11 mouse cellular contexts compared by ENCODE assay signal in genomic region chr11:96313806-96314428, GRCm38 (mm10). TPM values are rescaled to one million over a fixed set of nuclear protein-coding genes. Genes with fewer than 3 reads are reported as not detected.
DNase-seq lines count a peak whose midpoint lies in the region; ATAC-seq and TF ChIP-seq lines count a peak whose summit lies in the region.
"Had no signal": no experiment of that assay in that cellular context is flagged by ENCODE, and none has a peak within 500 bp of the region (broad histone marks: within the 10 kb centered on the region; RNA-seq: fewer than 3 reads in every experiment).

No protein-coding gene starts in this region.

- no peaks in the 10 kb centered on the region for H3K9me3 ChIP-seq in kidney, embryonic 14.5 days (ENCODE audit: control insufficient read depth, low read length)
- no peaks in the 10 kb centered on the region for H3K9me3 ChIP-seq in hindbrain, embryonic 13.5 days
- H3K9me3 ChIP-seq in intestine, postnatal 0 days (ENCODE audit: control insufficient read depth) = no peaks in the 10 kb centered on the region
- no peaks in the 10 kb centered on the region for H3K9me3 ChIP-seq in neural tube, embryonic 15.5 days (replicated peaks)
- H3K9me3 ChIP-seq: embryonic facial prominence, embryonic 12.5 days; G1E had no signal

- 7% methylated on average over 12 of the region's 12 CpGs for WGBS in kidney, embryonic 14.5 days
- WGBS in hindbrain, embryonic 13.5 days = 3% methylated on average over 12 of the region's 12 CpGs
- WGBS in intestine, postnatal 0 days = 36% methylated on average over 12 of the region's 12 CpGs
- 3% methylated on average over 12 of the region's 12 CpGs for WGBS in neural tube, embryonic 15.5 days

- no peaks in the 10 kb centered on the region for H3K27me3 ChIP-seq in kidney, embryonic 14.5 days (ENCODE audit: control insufficient read depth, insufficient read depth, low read length)
- H3K27me3 ChIP-seq in hindbrain, embryonic 13.5 days = peaks cover 90% of the 10 kb centered on the region
- peaks cover 65% of the 10 kb centered on the region; the same call in 1 of the 2 replicates for H3K27me3 ChIP-seq in intestine, postnatal 0 days (replicated peaks; ENCODE audit: control insufficient read depth, insufficient read depth, low read length)
- H3K27me3 ChIP-seq in neural tube, embryonic 15.5 days (replicated peaks) = no peaks in the 10 kb centered on the region

- no peak for ATAC-seq in kidney, embryonic 14.5 days (ENCODE audit: low FRiP score, low TSS enrichment)
- ATAC-seq in hindbrain, embryonic 13.5 days (ENCODE audit: low FRiP score) = no peak
- ATAC-seq in intestine, postnatal 0 days = no peak
- ATAC-seq in neural tube, embryonic 15.5 days (ENCODE audit: low FRiP score) = no peak
- ATAC-seq in cerebellum, adult (ENCODE audit: insufficient number of reproducible peaks, low FRiP score, low TSS enrichment) = no peak

- peaks cover 44% of the 10 kb centered on the region for H3K4me1 ChIP-seq in kidney, embryonic 14.5 days (ENCODE audit: control insufficient read depth, insufficient read depth, low read length)
- peaks cover 25% of the 10 kb centered on the region for H3K4me1 ChIP-seq in hindbrain, embryonic 13.5 days (replicated peaks)
- H3K4me1 ChIP-seq in intestine, postnatal 0 days (replicated peaks; ENCODE audit: control insufficient read depth, insufficient read depth, low read length) = no peaks in the 10 kb centered on the region
- peaks cover 92% of the 10 kb centered on the region for H3K4me1 ChIP-seq in neural tube, embryonic 15.5 days

- TF ChIP-seq CTCF in intestine, postnatal 0 days (IDR thresholded peaks at IDR 0.05; ENCODE audit: low read depth) = no peak

- no peaks in the 10 kb centered on the region; the same call in 1 of the 2 replicates for H3K36me3 ChIP-seq in kidney, embryonic 14.5 days (ENCODE audit: control insufficient read depth, insufficient read depth, low read length)
- no peaks in the 10 kb centered on the region for H3K36me3 ChIP-seq in hindbrain, embryonic 13.5 days
- no peaks in the 10 kb centered on the region for H3K36me3 ChIP-seq in intestine, postnatal 0 days (ENCODE audit: control insufficient read depth, insufficient read depth)
- no peaks in the 10 kb centered on the region for H3K36me3 ChIP-seq in neural tube, embryonic 15.5 days
- H3K36me3 ChIP-seq: embryonic facial prominence, embryonic 12.5 days; G1E had no signal

- H3K4me2 ChIP-seq in kidney, embryonic 14.5 days (replicated peaks; ENCODE audit: low read depth, low read length) = peak overlapping the region; percentile 95
- H3K4me2 ChIP-seq in hindbrain, embryonic 13.5 days = peak overlapping the region; percentile 83
- peak overlapping the region; percentile 83 for H3K4me2 ChIP-seq in intestine, postnatal 0 days (replicated peaks; ENCODE audit: low read depth)
- peak overlapping the region; percentile 87 for H3K4me2 ChIP-seq in neural tube, embryonic 15.5 days
- H3K4me2 ChIP-seq: embryonic facial prominence, embryonic 12.5 days had no signal

- peak overlapping the region; percentile 100 for H3K27ac ChIP-seq in kidney, embryonic 14.5 days (ENCODE audit: low read depth, low read length)
- peak overlapping the region; percentile 100 for H3K27ac ChIP-seq in hindbrain, embryonic 13.5 days
- peak overlapping the region; percentile 54 for H3K27ac ChIP-seq in intestine, postnatal 0 days (ENCODE audit: low read depth, low read length)
- H3K27ac ChIP-seq in neural tube, embryonic 15.5 days (replicated peaks) = peak overlapping the region; percentile 99
- H3K27ac ChIP-seq: embryonic facial prominence, embryonic 12.5 days had no signal

- DNase-seq in kidney, postnatal 36 days = no peak
- no peak for DNase-seq in right cerebral cortex, postnatal 4 days
- DNase-seq: cerebellum, adult 18-20 months; thymus, adult 2 months had no signal

- H3K4me3 ChIP-seq in kidney, embryonic 14.5 days (ENCODE audit: low read length) = peak overlapping the region; percentile 53
- H3K4me3 ChIP-seq in hindbrain, embryonic 13.5 days = peak overlapping the region; percentile 57
- H3K4me3 ChIP-seq in intestine, postnatal 0 days (ENCODE audit: low read depth, low read length) = peak overlapping the region; percentile 5; the same call in 1 of the 2 replicates
- peak overlapping the region; percentile 60 for H3K4me3 ChIP-seq in neural tube, embryonic 15.5 days (replicated peaks)
- H3K4me3 ChIP-seq: embryonic facial prominence, embryonic 12.5 days had no signal

- H3K9ac ChIP-seq in kidney, embryonic 14.5 days (ENCODE audit: low read depth, low read length) = peak overlapping the region; percentile 99
- H3K9ac ChIP-seq in hindbrain, embryonic 13.5 days = peak overlapping the region; percentile 99
- peak overlapping the region; percentile 60; the same call in 1 of the 2 replicates for H3K9ac ChIP-seq in intestine, postnatal 0 days (ENCODE audit: low read depth, low read length)
- peak overlapping the region; percentile 83 for H3K9ac ChIP-seq in neural tube, embryonic 15.5 days (replicated peaks)
- H3K9ac ChIP-seq: embryonic facial prominence, embryonic 12.5 days had no signal

RNA-seq across cellular contexts. Expression of gene Hoxb4, which starts 4.2 kb away (rescaled TPM):
- 4.2 and 8.6 TPM in 2 replicates for polyA plus RNA-seq in kidney, embryonic 14.5 days (2014; fragmentation: Nextera tagmentation; extraction: Ambion mirVana)
- polyA plus RNA-seq in hindbrain, embryonic 13.5 days (2015; fragmentation: Nextera tagmentation; extraction: Ambion mirVana) = 9.5 and 11.3 TPM in 2 replicates
- 1.1 and 1.5 TPM in 2 replicates for polyA plus RNA-seq in intestine, postnatal 0 days (2015; fragmentation: Nextera tagmentation; extraction: Ambion mirVana)
- polyA plus RNA-seq in neural tube, embryonic 15.5 days (2015; fragmentation: Nextera tagmentation; extraction: Ambion mirVana) = 3.7 and 5.0 TPM in 2 replicates

RNA-seq across cellular contexts. Expression of gene Hoxb3, which starts 9.2 kb away (rescaled TPM):
- polyA plus RNA-seq in kidney, embryonic 14.5 days (2014; fragmentation: Nextera tagmentation; extraction: Ambion mirVana) = 8.2 and 8.6 TPM in 2 replicates
- polyA plus RNA-seq in hindbrain, embryonic 13.5 days (2015; fragmentation: Nextera tagmentation; extraction: Ambion mirVana) = 11.9 and 14.5 TPM in 2 replicates
- polyA plus RNA-seq in intestine, postnatal 0 days (2015; fragmentation: Nextera tagmentation; extraction: Ambion mirVana) = 1.1 and 1.3 TPM in 2 replicates
- 8.0 and 12.6 TPM in 2 replicates for polyA plus RNA-seq in neural tube, embryonic 15.5 days (2015; fragmentation: Nextera tagmentation; extraction: Ambion mirVana)

RNA-seq across cellular contexts. Expression of gene Hoxb5, which starts 10.8 kb away (rescaled TPM):
- 22.1 and 24.3 TPM in 2 replicates for polyA plus RNA-seq in kidney, embryonic 14.5 days (2014; fragmentation: Nextera tagmentation; extraction: Ambion mirVana)
- polyA plus RNA-seq in hindbrain, embryonic 13.5 days (2015; fragmentation: Nextera tagmentation; extraction: Ambion mirVana) = 196 and 216 TPM in 2 replicates
- polyA plus RNA-seq in intestine, postnatal 0 days (2015; fragmentation: Nextera tagmentation; extraction: Ambion mirVana) = 14.7 and 15.8 TPM in 2 replicates
- 39.5 and 106 TPM in 2 replicates for polyA plus RNA-seq in neural tube, embryonic 15.5 days (2015; fragmentation: Nextera tagmentation; extraction: Ambion mirVana)

RNA-seq across cellular contexts. Expression of gene Hoxb6, which starts 21.6 kb away (rescaled TPM):
- polyA plus RNA-seq in kidney, embryonic 14.5 days (2014; fragmentation: Nextera tagmentation; extraction: Ambion mirVana) = 44.1 and 53.1 TPM in 2 replicates
- 81.9 and 132 TPM in 2 replicates for polyA plus RNA-seq in hindbrain, embryonic 13.5 days (2015; fragmentation: Nextera tagmentation; extraction: Ambion mirVana)
- 5.7 and 6.4 TPM in 2 replicates for polyA plus RNA-seq in intestine, postnatal 0 days (2015; fragmentation: Nextera tagmentation; extraction: Ambion mirVana)
- 109 and 135 TPM in 2 replicates for polyA plus RNA-seq in neural tube, embryonic 15.5 days (2015; fragmentation: Nextera tagmentation; extraction: Ambion mirVana)
- polyA plus RNA-seq: embryonic facial prominence, embryonic 12.5 days had no signal

RNA-seq across cellular contexts. Expression of gene Hoxb7, which starts 27.5 kb away (rescaled TPM):
- 58.6 and 61.9 TPM in 2 replicates for polyA plus RNA-seq in kidney, embryonic 14.5 days (2014; fragmentation: Nextera tagmentation; extraction: Ambion mirVana)
- polyA plus RNA-seq in hindbrain, embryonic 13.5 days (2015; fragmentation: Nextera tagmentation; extraction: Ambion mirVana) = 21.5 and 33.2 TPM in 2 replicates
- polyA plus RNA-seq in intestine, postnatal 0 days (2015; fragmentation: Nextera tagmentation; extraction: Ambion mirVana) = 7.6 and 8.5 TPM in 2 replicates
- 101 and 115 TPM in 2 replicates for polyA plus RNA-seq in neural tube, embryonic 15.5 days (2015; fragmentation: Nextera tagmentation; extraction: Ambion mirVana)
- polyA plus RNA-seq: embryonic facial prominence, embryonic 12.5 days; G1E had no signal

Comparison
In these comparisons a context has a peak if more than half of its experiments do, and no peak if none do; other contexts are left out.
1. H3K4me3 ChIP-seq: peak in every context shown above with its lines; median percentile 60 in neural tube, embryonic 15.5 days; 57 in hindbrain, embryonic 13.5 days; 53 in kidney, embryonic 14.5 days; 5 in intestine, postnatal 0 days.